Mouse (Mus musculus) layer of hippocampus, postnatal 36 days (tissue): ENCODE data around the gene Qpct. TPM values are rescaled to one million over a fixed set of nuclear protein-coding genes. Genes with fewer than 3 reads are reported as not detected.
A peak's percentile ranks its signal among the peaks of the same experiment; 100 is the strongest.
"Not testable (repeated sequence)": the region's sequence is repeated elsewhere in the genome, so short reads cannot be mapped to it uniquely, and the experiment has no call there.

Experiments used
- DNase-seq, 2 experiments: peaks; one replicate each; pipeline ENCODE4 v3.0.0; 2022
- total RNA-seq, 2 experiments: library from RNA; stranded (reverse); gene quantifications; 2 replicates each; pipeline ENCODE4 v1.2.3; 2021

Qpct gene
- total RNA-seq, 2 experiments from 2014 or later = 11.8 to 14.0 TPM

GRCm38 (mm10) chr17:79071951-79072350, 20.2 kb downstream of the Qpct start:
- no peak for DNase-seq

GRCm38 (mm10) chr17:79076974-79077847, 25.5 kb downstream of the Qpct start:
- DNase-seq = no peak

- no peak for DNase-seq
Observed at GRCm38 (mm10) chr17:79077848-79078146, 26.1 kb downstream of the Qpct start.

- DNase-seq = no peak
Observed at GRCm38 (mm10) chr17:79078248-79078647, 26.5 kb downstream of the Qpct start.

GRCm38 (mm10) chr17:79091710-79092109, 40.0 kb downstream of the Qpct start:
- no peak for DNase-seq

GRCm38 (mm10) chr17:79093286-79093975, 41.7 kb downstream of the Qpct start:
- DNase-seq = no peak

GRCm38 (mm10) chr17:79095624-79096023, 43.9 kb downstream of the Qpct start:
- DNase-seq = no peak

GRCm38 (mm10) chr17:79099866-79100265, 48.2 kb downstream of the Qpct start:
- DNase-seq = no peak

- no peak for DNase-seq
Observed at GRCm38 (mm10) chr17:79108238-79108637, 56.5 kb downstream of the Qpct start.

GRCm38 (mm10) chr17:79109576-79109975, 57.9 kb downstream of the Qpct start:
- DNase-seq = no peak

GRCm38 (mm10) chr17:79110936-79111348, 59.2 kb downstream of the Qpct start:
- peak; percentile 19 to 42 for DNase-seq

GRCm38 (mm10) chr17:79115248-79115647, 63.5 kb downstream of the Qpct start:
- not testable (repeated sequence) for DNase-seq

- no peak for DNase-seq
Observed at GRCm38 (mm10) chr17:79119066-79119465, 67.4 kb downstream of the Qpct start.

GRCm38 (mm10) chr17:79120269-79120668, 68.6 kb downstream of the Qpct start:
- no peak for DNase-seq

GRCm38 (mm10) chr17:79133740-79134139, 82.0 kb downstream of the Qpct start:
- DNase-seq = no peak

GRCm38 (mm10) chr17:79135826-79136225, 84.1 kb downstream of the Qpct start:
- no peak for DNase-seq

GRCm38 (mm10) chr17:79136401-79136800, 84.7 kb downstream of the Qpct start:
- DNase-seq = no peak

Other genes starting within 250 kb of the Qpct start
- 10 to 100 TPM; 55.2 to 59.9 TPM for gene Heatr5b, start 216.5 kb upstream of the Qpct start, total RNA-seq
- 10 to 100 TPM; 39.9 to 41.8 TPM for gene Gpatch11, start 216.3 kb upstream of the Qpct start, total RNA-seq
- gene Eif2ak2, start 169.3 kb upstream of the Qpct start, total RNA-seq = 1 to 10 TPM; 4.3 to 4.8 TPM
- gene Sult6b1, start 144.9 kb upstream of the Qpct start, total RNA-seq = not detected
- gene Cebpzos, start 135.4 kb upstream of the Qpct start, total RNA-seq = 10 to 100 TPM; 26.8 to 27.6 TPM
- gene Cebpz, start 114.8 kb upstream of the Qpct start, total RNA-seq = 10 to 100 TPM; 32.2 to 38.3 TPM
- 10 to 100 TPM; 51.9 to 61.6 TPM for gene Ndufaf7, start 114.8 kb upstream of the Qpct start, total RNA-seq
- gene Prkd3, start 31.1 kb upstream of the Qpct start, total RNA-seq = 10 to 100 TPM; 13.2 to 13.5 TPM